Comparison of ENCODE assay signal across 18 mouse cellular contexts in genomic region chr13:84761821-84762220, GRCm38 (mm10).
A peak's percentile ranks its signal among the peaks of the same experiment; 100 is the strongest.
DNase-seq lines count a peak whose midpoint lies in the region; ATAC-seq and TF ChIP-seq lines count a peak whose summit lies in the region.
"Had no signal": no experiment of that assay in that cellular context is flagged by ENCODE, and none has a peak within 500 bp of the region (broad histone marks: within the 10 kb centered on the region; RNA-seq: fewer than 3 reads in every experiment).

No protein-coding gene starts in this region.

- no peak overlapping the region for H3K4me3 ChIP-seq in hindbrain, embryonic 15.5 days
- H3K4me3 ChIP-seq in hindbrain, embryonic 16.5 days (ENCODE audit: low read length) = no peak overlapping the region
- H3K4me3 ChIP-seq in ES-E14 (ENCODE audit: insufficient read depth in 1 of 2, low read depth in 1 of 2, low read length in 2 of 2, poor library complexity in 1 of 2, severe bottlenecking in 1 of 2) = no peak overlapping the region
- H3K4me3 ChIP-seq in forebrain, embryonic 13.5 days = no peak overlapping the region
- H3K4me3 ChIP-seq in limb, embryonic 10.5 days = no peak overlapping the region
- H3K4me3 ChIP-seq: embryonic facial prominence, embryonic 10.5 days; heart, embryonic 10.5 days; hindbrain, embryonic 13.5 days; liver, embryonic 13.5 days; lung, embryonic 15.5 days; neural tube, embryonic 12.5 days had no signal

- 44% methylated on average over 4 of the region's 4 CpGs for WGBS in hindbrain, embryonic 15.5 days
- 40% methylated on average over 4 of the region's 4 CpGs for WGBS in hindbrain, embryonic 16.5 days
- WGBS in forebrain, embryonic 13.5 days = 37% methylated on average over 4 of the region's 4 CpGs
- 65% methylated on average over 4 of the region's 4 CpGs for WGBS in limb, embryonic 10.5 days

- peaks cover 6% of the 10 kb centered on the region for H3K4me1 ChIP-seq in hindbrain, embryonic 15.5 days (replicated peaks)
- no peaks in the 10 kb centered on the region; the same call in none of the 2 replicates for H3K4me1 ChIP-seq in hindbrain, embryonic 16.5 days (ENCODE audit: control insufficient read depth, insufficient read depth, low read depth, low read length)
- no peaks in the 10 kb centered on the region for H3K4me1 ChIP-seq in ES-E14 (ENCODE audit: control insufficient read depth in 2 of 2, insufficient read depth in 2 of 2, low read length in 2 of 2, poor library complexity in 1 of 2)
- H3K4me1 ChIP-seq in forebrain, embryonic 13.5 days = peaks cover 25% of the 10 kb centered on the region
- H3K4me1 ChIP-seq in limb, embryonic 10.5 days = no peaks in the 10 kb centered on the region
- H3K4me1 ChIP-seq: heart, embryonic 10.5 days; liver, embryonic 13.5 days; lung, embryonic 15.5 days; neural tube, embryonic 12.5 days had no signal

- H3K9ac ChIP-seq in hindbrain, embryonic 15.5 days = no peak overlapping the region
- H3K9ac ChIP-seq in hindbrain, embryonic 16.5 days (ENCODE audit: low read depth, low read length) = no peak overlapping the region
- H3K9ac ChIP-seq in ES-E14 (ENCODE audit: insufficient read depth, low read depth, low read length, poor library complexity, severe bottlenecking) = no peak overlapping the region
- no peak overlapping the region for H3K9ac ChIP-seq in forebrain, embryonic 13.5 days
- H3K9ac ChIP-seq: hindbrain, embryonic 13.5 days; liver, embryonic 13.5 days; lung, embryonic 15.5 days; neural tube, embryonic 12.5 days had no signal

- no peaks in the 10 kb centered on the region for H3K36me3 ChIP-seq in hindbrain, embryonic 15.5 days
- no peaks in the 10 kb centered on the region for H3K36me3 ChIP-seq in hindbrain, embryonic 16.5 days (ENCODE audit: control insufficient read depth, insufficient read depth, low read length)
- H3K36me3 ChIP-seq in ES-E14 (ENCODE audit: control insufficient read depth, insufficient read depth, low read length, poor library complexity, severe bottlenecking) = no peaks in the 10 kb centered on the region
- no peaks in the 10 kb centered on the region for H3K36me3 ChIP-seq in forebrain, embryonic 13.5 days (ENCODE audit: poor library complexity, severe bottlenecking)
- no peaks in the 10 kb centered on the region for H3K36me3 ChIP-seq in limb, embryonic 10.5 days
- H3K36me3 ChIP-seq: embryonic facial prominence, embryonic 10.5 days; heart, embryonic 10.5 days; hindbrain, embryonic 13.5 days; liver, embryonic 13.5 days; lung, embryonic 15.5 days; neural tube, embryonic 12.5 days had no signal

- H3K9me3 ChIP-seq in hindbrain, embryonic 15.5 days = no peaks in the 10 kb centered on the region
- no peaks in the 10 kb centered on the region for H3K9me3 ChIP-seq in hindbrain, embryonic 16.5 days (ENCODE audit: control insufficient read depth, low read length)
- H3K9me3 ChIP-seq in ES-E14 (ENCODE audit: control insufficient read depth, insufficient read depth, low read depth, low read length) = no peaks in the 10 kb centered on the region
- H3K9me3 ChIP-seq in forebrain, embryonic 13.5 days (replicated peaks) = no peaks in the 10 kb centered on the region
- H3K9me3 ChIP-seq in limb, embryonic 10.5 days (replicated peaks) = no peaks in the 10 kb centered on the region
- H3K9me3 ChIP-seq: embryonic facial prominence, embryonic 10.5 days; heart, embryonic 10.5 days; hindbrain, embryonic 13.5 days; liver, embryonic 13.5 days; lung, embryonic 15.5 days; neural tube, embryonic 12.5 days had no signal

- no peaks in the 10 kb centered on the region for H3K27me3 ChIP-seq in hindbrain, embryonic 15.5 days
- H3K27me3 ChIP-seq in hindbrain, embryonic 16.5 days (replicated peaks; ENCODE audit: control insufficient read depth, insufficient read depth, low read length) = no peaks in the 10 kb centered on the region
- no peaks in the 10 kb centered on the region for H3K27me3 ChIP-seq in forebrain, embryonic 13.5 days
- H3K27me3 ChIP-seq in limb, embryonic 10.5 days (ENCODE audit: low read depth, poor library complexity, severe bottlenecking) = no peaks in the 10 kb centered on the region
- H3K27me3 ChIP-seq: hindbrain, embryonic 13.5 days; neural tube, embryonic 12.5 days had no signal

- 0 out of 2 replicates have a peak overlapping the region, but pooled peaks have one; percentile 11 for H3K4me2 ChIP-seq in hindbrain, embryonic 15.5 days
- no peak overlapping the region for H3K4me2 ChIP-seq in hindbrain, embryonic 16.5 days (ENCODE audit: low read length)
- H3K4me2 ChIP-seq in forebrain, embryonic 13.5 days = no peak overlapping the region
- H3K4me2 ChIP-seq: hindbrain, embryonic 13.5 days; liver, embryonic 13.5 days; lung, embryonic 15.5 days; neural tube, embryonic 12.5 days had no signal

- 0 out of 2 replicates have a peak overlapping the region, but pooled peaks have one; percentile 30 for H3K27ac ChIP-seq in hindbrain, embryonic 15.5 days (replicated peaks)
- H3K27ac ChIP-seq in hindbrain, embryonic 16.5 days (ENCODE audit: low read depth, low read length) = no peak overlapping the region
- no peak overlapping the region for H3K27ac ChIP-seq in ES-E14 (ENCODE audit: insufficient read depth, low read depth, low read length, poor library complexity, severe bottlenecking)
- peak overlapping the region; percentile 63 for H3K27ac ChIP-seq in forebrain, embryonic 13.5 days
- H3K27ac ChIP-seq in limb, embryonic 10.5 days = no peak overlapping the region
- H3K27ac ChIP-seq: embryonic facial prominence, embryonic 10.5 days; heart, embryonic 10.5 days; hindbrain, embryonic 13.5 days; liver, embryonic 13.5 days; lung, embryonic 15.5 days; neural tube, embryonic 12.5 days had no signal

- no peak for ATAC-seq in hindbrain, embryonic 15.5 days (ENCODE audit: low FRiP score, low read depth)
- ATAC-seq in hindbrain, embryonic 16.5 days = no peak
- peak; percentile 17; the same call in 1 of the 2 replicates for ATAC-seq in forebrain, embryonic 13.5 days

- no peak for DNase-seq in ES-E14 (ENCODE audit: low read depth, low spot score)
- peak; percentile 61 for DNase-seq in cerebellum, adult 9-10 months
- no peak for DNase-seq in limb, embryonic 10.5 days (ENCODE audit: low spot score)
- DNase-seq in lung, postnatal 14 days = no peak
- DNase-seq: heart, postnatal 10 days; kidney, adult 18-20 months; kidney, postnatal 14 days; layer of hippocampus, adult 9-11 months; liver, embryonic 13.5 days; right cerebral cortex, postnatal 25 days had no signal

- in situ Hi-C loops in ES-E14 (cut with MboI; ENCODE audit: low sequenced_read_pairs in 2 of 2, unreplicated experiment in 2 of 2) = loop anchor here (25.0 kb wide), 2 partner anchors 1050 to 1100 kb away; no protein-coding TSS in a partner anchor

TF ChIP-seq in ES-E14, 5 proteins besides CTCF, POLR2A, EP300 and RAD21:
- 0 out of 2 replicates have a peak, but pooled peaks have one; percentile 41 for TF ChIP-seq ZNF384 (IDR thresholded peaks at IDR 0.05; ENCODE audit: low read depth, low read length)
- TF ChIP-seq MAFK (IDR thresholded peaks at IDR 0.05; ENCODE audit: insufficient read depth, low read depth, low read length) = no peak
TF ChIP-seq in ES-E14: peak in this region for 1.

Comparison
In these comparisons a context has a peak if more than half of its experiments do, and no peak if none do; other contexts are left out.
1. H3K27ac ChIP-seq: peak in hindbrain, embryonic 15.5 days (single experiment) and forebrain, embryonic 13.5 days (single experiment); none in hindbrain, embryonic 16.5 days (single experiment), ES-E14 (single experiment) and limb, embryonic 10.5 days (single experiment).